Mouse (Mus musculus) R1 (cell line): ENCODE results near the gene Rgs7bp.

Experiments used
- DNase-seq: peaks from one replicate; pipeline ENCODE4 v3.0.0-alpha.2; 2018; ENCODE audit warnings: low read depth, low spot score

The Rgs7bp gene

DNA sequence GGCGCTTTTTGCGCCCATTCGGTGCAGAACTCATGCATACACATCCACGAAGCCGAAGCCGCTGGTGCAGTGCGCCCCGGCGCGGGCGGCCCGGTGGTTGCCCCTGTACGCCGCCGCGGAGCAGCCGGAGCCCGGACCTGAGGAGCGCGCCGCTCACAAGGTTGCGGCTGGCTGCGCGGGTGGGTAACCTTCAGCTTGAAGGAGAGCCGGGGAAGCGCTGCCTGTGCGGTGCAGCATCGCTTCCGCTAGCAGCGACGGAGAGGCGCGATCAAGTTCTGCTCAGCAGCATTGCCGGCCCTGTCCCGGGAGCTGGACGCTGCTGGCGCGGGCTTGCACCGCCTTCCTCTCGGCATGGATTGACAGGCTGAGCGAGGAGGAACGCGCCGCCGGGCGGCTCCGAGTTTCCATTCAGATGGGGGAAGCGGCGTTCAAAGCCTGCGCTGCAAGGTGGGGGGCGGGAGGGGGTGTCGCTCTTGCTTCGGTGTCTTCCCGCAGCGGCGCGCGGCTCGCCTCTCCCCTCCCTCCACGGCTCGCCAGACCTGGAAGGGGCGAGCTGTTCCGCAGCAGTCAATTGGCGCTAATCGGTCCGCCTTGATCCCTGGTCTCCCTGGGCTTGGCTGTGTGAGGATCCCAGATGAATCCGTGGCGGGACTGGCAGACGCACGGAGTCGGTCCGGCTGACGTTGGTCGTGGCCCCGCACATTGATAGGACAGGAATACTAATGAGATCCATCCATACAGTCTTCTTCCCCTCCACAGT is at the start of gene Rgs7bp:
TSS of gene Rgs7bp (minus strand) at position 750 of the 760 bp plus-strand sequence.
- peak; percentile 72 for DNase-seq

DNA sequence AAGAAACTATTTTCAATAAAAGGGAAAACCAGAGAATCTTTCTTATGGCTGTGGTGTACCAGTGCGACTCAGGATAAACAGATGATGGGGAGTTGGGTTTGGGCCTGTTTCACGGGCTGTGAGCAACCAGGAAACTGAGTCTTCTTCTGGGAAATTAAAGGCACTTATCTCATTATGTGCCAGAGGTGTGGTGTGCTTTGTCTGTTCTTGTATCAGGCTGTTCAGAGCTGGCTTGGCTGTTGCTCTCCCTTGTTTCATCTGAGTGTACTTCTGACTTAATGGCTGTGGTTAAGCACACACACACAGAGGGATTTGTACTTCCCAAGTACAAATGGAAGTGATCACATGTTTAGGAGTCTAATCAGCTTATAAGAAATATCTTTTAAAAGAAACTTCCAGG is 49.7 kb upstream of the Rgs7bp start:
- DNase-seq = no peak

DNA sequence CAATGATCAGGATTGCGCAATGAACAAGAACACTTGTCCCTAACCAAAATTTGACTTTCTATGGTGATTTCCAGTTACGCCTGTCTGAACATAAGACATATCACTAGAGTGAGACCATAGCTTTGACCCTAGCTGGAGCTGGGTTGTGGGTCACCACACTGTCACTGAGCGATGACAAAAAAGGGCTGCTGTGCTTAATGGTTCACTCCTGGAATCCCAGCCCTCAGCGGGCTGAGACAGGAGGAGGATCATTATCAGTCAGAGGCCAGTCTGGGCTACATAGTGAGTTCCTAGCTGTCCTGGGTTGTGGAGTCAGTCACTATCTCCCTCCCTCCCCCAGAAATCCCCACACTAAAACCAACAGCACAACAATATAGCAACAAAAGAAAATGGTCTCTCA is 46.0 kb upstream of the Rgs7bp start:
- DNase-seq = no peak

DNA sequence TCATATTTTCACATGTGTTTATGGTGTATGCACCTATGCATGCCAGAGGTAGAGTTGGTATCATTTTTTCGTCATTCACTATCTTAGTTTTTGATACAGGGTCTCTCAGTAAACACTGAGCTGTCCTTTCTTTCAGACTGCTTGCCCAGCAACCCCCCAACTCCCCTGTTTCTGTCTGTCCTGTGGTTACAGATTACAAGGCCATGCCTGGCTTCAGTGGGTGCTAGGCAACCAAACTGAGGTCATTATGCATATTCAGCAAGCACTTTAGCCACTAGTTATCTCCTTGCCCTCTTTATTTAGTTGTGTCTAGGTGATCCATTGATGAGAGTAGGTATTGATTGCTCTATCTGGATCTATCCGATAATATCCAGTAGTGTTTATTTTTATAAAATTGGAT is 41.6 kb upstream of the Rgs7bp start:
- DNase-seq = no peak

DNA sequence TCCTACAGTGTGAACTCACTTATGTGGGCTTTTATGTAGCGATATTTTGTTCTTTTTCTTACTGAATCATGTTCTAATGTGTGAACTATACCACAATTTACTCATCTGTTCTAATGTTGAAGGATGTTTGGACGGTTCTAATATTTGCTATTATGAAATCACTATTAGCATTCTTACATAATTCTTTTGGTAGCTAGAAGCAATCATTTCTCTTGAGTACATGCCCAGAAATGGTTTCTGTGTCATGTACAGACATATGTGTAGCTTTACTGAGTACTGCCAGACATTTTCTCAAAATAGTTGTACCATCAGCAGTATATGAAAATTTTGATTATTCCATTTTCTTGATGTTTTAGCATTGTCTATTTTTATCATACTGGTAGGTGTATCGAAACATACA is 34.5 kb upstream of the Rgs7bp start:
- DNase-seq = no peak

DNA sequence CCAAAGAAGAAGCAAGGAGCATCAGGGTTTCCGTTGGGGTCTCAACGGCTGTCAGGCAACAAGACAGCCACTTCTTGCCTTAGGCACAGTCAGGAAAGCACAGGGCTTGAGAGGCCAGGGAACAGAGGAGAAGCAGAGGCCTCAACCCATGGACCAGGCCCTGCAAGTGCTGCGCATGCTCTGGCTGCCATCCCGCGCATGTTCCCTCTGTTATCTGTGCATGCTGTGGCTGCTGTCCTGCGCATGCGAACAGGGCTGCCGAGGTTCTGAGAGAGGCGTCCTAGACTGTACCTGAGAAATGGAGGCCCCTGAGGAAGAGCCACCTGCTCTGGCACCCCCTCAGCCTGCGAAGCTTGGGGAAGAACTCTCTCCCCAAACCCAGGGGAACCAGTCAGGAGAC is 27.1 kb upstream of the Rgs7bp start, which contains the start of gene 4933425L06Rik:
TSS of gene 4933425L06Rik (plus strand) at position 261 of the 400 bp plus-strand sequence.
- DNase-seq = peak; percentile 42

DNA sequence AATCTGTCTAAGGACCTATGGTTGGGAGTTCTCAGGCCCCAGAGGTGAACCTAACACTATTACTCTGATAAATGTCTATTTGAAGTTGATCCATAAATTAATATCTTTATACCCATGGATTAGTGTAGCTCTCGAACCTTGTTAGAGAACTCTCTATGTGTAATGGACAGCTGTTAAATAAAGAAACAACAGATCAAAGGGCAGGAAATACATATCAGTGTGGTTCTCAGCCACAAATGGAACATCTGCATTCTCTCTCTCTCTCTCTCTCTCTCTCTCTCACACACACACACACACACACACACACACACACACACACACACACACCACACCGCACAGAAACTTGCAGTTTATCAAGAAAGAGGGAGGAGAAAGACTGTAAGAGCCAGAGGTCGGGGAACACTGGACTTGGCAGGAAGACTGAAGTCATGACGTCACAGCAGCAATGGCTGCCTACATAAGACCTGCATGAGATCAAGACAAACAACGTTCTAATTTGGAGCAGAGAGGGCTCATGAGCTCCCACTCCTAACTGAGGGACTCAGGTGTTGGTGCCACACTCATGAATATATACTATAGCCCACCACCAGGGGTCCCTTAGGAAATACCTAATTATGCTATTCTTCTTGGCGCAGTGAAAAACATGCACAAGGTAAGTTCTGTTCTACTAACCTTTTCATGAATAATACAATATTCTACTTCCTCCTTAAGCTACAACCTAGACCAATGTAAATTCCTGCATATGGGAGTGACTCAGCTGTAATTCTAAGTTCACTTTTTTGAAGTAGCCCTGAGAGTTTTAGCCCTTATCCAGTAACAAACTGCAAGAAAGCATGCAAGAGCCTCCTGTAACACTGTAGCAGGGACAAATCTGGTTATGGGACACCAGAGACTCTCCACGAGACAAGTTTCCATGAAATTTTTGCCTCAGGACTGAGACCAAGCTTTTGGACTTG is 12.4 kb upstream of the Rgs7bp start:
- peak; percentile 44 for DNase-seq

DNA sequence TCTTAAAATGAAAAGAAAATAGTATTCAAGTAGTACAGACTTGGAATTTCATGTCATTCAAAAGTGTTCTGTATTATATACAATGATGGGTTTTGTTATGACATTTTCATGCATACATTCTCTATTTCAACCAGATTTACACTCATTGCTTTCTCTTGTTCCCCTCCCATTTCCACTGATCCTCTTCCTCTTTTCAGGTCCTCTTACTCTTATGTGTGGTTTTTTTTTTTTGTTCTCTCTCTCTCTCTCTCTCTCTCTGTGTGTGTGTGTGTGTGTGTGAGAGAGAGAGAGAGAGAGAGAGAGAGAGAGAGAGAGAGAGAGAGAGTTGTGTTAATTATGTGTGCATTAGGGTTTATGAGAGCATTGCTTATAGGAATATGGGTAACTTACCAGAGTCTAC is 11.4 kb upstream of the Rgs7bp start:
- no peak for DNase-seq

DNA sequence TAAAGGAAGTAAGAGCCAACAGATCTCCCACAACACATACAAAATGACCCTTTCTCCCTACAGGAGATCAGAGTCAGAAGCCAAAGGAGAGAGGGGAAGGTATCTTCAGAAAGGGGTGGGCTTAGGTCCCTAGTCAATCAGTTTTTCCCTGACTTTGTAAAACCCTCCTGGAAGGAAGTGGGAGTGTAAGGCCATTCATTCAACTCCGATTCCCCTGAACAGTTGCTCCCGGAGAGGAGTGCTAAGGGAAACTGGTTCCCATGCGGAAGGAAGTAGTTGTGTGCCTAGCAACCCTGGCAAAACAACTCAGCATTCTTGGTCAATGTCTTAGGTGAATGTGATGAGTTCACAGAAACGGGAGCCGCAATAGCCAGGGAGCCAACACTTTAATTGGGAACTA is 644 bp upstream of the Rgs7bp start:
- peak; percentile 73 for DNase-seq

DNA sequence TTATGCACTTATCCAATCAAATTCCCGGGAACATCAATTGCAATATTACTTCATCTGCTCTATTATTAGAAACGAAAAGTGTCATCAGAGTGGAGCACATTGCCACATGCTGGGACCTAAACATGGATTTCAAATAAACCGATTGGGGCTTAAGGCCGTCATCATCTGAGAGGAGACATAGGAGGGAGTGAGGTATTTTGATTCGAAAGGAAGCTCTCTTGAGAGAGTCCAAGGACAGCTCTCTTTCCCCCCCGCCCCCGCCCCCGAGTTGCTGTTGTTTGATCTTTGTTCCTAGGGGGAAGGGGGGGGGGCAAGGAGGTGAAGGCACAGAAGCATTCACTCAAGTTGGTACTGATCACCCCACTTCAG is 195 bp upstream of the Rgs7bp start:
- no peak for DNase-seq

DNA sequence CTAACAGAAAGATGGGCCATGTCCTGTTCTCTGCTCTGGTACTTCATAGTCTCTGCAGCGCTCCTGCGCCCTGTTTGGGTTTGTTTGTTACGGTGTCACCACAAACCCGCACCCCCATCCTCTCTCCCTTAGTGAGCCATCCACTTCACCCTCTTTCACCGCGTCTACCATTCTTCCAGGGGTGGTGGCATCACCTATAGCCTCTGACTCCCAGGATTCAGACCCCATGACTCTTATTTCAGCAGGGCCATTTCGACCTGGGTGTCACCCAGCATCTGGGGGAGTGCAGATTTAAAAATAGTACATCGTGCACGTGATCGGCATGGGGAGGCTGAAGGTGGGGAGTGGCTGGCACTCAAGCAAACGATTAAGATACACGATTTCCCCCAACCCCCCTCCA is 1.1 kb downstream of the Rgs7bp start:
- no peak for DNase-seq

DNA sequence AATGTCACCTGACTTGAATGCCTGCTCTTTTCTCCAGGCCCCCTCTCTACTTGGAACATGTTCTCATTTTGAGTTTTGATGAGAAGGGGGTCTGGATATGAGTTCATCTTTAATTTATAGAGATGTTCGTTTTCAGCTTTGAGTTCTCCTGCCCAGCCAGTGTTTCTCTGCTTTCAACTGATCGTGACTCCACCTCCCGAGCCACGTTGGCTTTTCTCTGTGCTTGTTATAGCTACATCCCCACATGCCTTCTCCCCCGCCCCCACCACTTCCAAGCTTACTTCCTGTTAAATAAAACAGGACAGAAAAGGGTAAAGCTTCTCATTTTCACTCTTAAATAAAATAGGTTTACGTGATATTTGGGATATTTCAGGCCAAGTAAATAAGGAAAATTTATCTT is 3.3 kb downstream of the Rgs7bp start:
- DNase-seq = no peak

DNA sequence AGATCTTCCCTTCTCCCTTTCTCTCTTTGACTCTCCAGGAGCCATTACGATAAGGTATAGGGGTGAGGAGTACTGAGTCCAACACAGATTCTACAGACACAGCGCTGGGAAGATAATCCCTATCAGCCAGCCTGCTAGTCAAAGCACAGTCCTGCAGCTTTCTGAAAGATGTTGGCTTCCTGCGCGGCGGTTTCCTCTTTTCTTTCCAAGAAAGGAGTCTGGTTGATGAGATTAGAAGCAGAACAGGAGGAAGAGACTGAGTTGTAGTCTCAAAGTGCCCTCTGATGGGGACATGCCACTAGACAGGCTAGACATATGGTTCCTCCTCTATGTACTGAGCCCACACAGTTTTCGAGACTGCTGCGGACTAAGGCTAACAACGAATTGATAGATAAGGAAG is 6.1 kb downstream of the Rgs7bp start:
- no peak for DNase-seq

DNA sequence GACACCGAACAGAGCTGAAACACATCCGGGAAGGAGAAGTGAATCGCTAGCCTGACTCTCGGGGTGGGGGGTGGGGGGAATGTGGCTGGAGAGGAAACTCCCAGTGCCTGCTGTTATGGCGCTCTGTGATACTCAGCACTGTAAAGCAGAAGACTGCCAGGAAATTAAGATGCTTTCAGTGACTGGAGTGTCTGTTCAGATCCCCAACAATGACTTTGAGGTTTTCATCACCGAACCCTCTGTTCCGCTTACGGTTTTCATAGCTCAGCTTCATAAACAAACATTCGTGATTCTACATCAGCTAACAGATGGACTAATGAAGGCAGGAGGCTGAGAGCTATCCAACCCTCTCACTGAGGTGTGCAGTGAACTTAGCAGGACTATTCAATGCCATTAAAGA is 7.4 kb downstream of the Rgs7bp start:
- no peak for DNase-seq

DNA sequence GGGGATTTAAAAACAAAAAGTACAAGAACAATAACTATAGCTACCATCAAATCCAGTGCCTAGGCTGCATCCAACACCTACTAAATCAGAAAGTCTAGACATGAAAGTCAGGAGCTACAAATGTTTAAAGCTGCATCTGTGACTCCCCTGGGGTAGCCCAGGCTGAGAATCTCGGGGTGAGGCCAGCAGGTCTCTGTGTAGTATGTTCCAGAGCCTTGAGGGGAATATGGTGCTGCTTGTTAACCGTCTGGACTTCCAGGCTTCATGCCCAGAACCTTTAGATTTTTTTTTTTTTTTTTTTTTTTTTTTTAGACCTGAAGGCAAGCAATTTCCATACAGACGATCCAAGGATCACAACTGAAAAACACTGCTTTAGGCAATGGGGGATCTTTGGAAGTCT is 10.8 kb downstream of the Rgs7bp start:
- DNase-seq = no peak

DNA sequence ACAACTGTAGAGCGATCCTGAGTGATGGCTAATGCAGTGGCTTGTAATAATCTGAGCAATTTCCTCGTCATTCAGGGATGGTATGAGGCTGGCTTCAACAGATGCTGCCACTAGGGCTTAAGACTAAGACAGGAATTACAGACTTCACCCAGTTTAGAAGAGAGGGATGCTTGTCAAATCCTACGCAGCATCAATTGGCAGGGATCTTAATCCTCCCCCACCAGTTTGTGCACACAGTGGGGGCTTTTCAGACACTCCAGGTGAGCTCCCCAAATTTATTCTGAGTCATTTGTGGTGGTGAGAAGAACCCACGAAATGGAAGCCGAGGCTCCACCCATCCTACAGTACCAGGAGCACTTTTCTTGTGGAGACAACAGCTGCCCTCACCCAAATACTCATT is 16.4 kb downstream of the Rgs7bp start:
- DNase-seq = no peak

DNA sequence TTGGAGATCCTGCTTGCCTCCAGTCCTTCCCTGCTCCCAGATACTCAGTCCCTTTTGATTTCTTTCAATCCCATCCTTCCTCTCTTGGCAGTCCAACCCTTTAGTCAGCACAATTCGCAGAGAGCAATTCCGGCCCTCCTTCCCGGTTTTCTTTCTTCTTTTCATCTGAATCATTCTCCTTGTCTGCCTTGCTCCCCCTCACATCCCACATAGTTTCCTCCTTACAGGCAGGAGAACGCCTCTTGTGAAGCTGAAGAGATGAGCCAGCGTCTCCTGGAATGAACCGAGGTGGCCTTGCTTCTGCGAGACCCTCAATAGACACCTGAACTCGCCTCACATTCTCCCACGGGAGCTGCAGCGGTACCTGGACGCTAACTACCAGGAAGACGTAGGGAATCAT is 16.9 kb downstream of the Rgs7bp start:
- no peak for DNase-seq

DNA sequence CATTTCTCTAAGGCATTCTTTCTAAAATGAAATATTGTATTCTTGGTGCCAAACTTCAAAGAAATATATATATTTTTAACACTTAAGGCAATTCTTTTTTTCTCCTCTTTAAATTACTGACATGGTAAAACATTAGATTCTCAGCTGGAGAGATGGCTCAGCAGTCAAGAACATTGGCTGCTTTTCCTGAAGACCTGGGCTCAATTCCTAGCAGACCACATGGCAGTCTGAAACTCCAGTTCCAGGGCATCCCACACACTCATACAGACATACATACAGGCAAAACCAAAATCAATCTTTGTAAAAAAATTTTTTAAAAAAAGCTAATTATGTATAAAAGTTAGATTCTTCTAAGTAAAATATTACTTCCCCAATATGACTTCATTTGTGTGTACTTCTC is 22.8 kb downstream of the Rgs7bp start:
- no peak for DNase-seq

DNA sequence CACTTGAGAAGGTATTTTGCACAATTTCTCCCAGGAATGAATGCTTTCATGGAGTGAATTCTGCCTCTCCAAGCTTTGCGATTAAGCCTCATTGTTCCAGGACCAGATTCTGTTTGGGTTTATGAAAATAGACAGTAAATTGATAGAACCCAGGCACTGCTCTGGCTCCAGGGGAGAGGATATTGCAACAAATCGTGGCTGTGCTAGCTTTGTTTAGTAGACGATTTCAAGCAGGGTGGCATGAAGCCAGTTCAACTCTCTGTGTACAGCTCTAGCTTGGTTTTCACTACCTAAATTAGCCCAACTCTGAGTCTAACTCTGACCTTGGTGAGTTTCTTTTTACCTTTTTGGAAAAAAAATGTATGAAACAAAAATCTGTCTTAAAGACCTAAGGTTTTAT is 26.5 kb downstream of the Rgs7bp start:
- no peak for DNase-seq

DNA sequence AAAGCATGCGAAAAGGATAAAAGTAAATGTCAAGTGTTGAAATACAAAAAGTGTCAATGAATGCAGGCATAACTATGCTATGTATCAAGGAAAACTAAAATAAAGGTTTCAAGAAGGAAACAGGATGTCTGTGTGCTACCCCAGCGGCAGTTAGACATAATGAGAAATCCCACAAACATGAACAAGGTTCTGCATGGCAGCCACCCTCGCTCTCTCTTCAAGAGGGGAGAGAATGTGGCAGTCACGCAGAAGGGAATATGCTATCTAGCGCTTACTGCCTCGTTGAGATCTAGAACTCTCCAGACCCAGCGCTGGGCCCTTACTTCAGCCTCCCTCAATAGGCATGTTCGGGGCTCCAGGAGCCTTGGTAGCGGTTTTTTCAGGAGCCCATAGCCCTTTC is 38.2 kb downstream of the Rgs7bp start:
- no peak for DNase-seq

DNA sequence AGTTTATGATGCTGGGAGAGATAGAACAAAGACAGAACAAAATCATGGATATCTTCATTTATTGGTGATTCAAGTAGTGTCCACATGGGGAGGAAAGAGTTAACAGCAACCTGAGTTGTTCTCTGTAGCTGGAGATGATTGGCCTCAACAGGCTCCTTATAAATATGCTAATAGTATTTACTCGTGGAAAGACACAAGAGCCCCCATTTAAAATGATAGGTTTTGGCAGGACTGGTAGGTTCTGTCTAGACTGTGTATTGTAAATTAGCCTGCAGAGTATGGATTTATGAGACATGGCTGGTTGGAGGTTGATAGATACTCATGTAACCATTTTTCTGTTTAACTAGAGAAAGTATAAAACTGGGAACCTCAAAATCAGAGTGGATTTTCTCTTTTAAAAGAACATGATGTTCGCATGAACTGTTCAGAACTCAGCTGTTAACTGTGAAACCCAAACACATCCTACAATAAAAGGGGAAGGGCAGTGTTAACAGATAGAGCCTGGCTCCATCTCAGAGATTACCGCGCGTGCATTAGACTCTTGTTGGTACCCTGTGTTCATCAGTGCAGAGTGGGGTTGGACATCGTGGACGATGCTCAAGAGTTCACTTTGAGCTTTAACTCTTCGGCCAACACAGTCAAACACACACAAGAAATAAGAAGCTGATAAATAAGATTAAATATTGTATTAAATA is 38.9 kb downstream of the Rgs7bp start:
- DNase-seq = no peak

DNA sequence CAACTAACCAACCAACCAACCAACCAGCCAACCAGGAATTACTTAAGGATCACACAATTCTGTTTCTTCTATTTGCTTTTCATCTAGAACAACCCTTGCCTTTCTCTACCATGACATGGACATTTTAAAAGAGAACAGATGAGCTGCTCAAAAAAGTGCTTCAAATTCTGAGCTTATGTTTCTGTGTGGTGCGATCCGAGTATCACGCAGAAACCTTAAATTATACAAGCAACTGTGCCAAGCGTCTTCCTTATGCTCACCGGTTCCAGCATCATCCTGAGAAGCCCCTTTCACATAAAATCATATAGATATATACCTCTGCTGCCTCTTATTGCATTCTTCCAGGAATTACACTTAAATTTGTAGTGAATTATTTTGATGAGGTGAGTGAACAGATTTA is 43.4 kb downstream of the Rgs7bp start:
- no peak for DNase-seq
